Mouse (Mus musculus): Measurements from ENCODE around the gene Oprd1.

Oprd1 gene

DNA sequence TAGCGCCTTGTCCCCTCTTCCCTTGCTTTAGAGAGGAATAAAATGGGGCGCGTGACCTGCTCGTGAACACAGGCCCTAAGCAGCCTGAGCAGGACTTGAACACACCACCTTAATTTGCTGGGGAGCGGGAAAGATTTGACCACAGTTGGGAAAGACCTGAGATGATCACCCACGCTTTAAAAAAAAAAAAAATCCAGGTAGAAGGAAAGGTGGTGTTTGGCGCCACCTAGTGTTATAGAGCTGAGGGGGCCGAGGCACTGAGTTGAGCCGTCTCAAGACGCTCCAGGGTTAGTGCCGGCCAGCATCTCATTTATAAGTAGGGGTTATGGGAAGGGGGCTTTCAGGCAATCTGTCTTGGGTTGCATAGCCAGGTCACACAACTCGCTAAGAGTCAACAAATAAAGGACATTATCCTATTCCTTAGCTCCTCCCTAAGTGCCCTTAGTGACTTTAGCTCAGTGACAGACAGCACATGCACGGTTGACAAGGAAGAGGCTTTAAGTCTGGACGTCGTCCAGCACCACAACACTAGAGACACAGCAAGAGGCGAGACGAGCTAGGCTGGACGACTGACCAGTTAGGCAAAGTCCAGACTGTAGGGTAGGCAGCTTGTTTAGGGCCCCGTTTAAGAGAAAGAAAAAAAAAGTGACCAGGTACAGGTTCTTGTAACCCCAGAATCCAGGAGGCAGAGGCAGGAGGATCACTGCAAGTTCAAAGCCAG is 64.6 kb downstream of the Oprd1 start:
- peak in 1 of 2 experiments; percentile 77 for DNase-seq (ENCODE audit: low spot score in 2 of 2)

DNA sequence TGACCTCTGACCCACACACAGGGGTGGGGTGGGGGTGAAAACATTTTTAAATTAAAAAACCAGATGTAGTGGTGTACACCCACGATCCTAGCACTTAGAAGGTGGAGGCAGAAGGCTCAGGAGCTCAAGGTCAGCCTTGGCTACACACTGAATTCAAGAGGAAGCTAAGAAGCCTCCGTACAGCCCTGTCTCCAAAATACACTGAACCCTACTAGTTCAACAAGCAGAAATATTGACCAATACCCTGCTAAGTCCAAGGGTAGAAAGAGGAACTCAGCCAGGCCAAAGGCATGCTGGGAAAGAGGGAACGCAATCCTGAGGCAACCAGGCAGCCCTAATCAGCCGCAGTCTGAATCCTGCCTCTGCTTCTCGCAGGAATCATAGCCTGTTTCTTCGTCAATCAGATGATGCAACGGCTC is 66.0 kb downstream of the Oprd1 start:
- no peak for DNase-seq (ENCODE audit: low spot score in 2 of 2)

- no peak for DNase-seq (ENCODE audit: low spot score in 2 of 2)
Measured at GRCm38 (mm10) chr4:132077445-132077844, 66.8 kb downstream of the Oprd1 start.

- DNase-seq (ENCODE audit: low spot score in 2 of 2), result peak in 1 of 2 experiments; percentile 57
Measured at GRCm38 (mm10) chr4:132076480-132077405, 67.5 kb downstream of the Oprd1 start.

GRCm38 (mm10) chr4:132075796-132076195 is 68.5 kb downstream of the Oprd1 start:
- DNase-seq (ENCODE audit: low spot score in 2 of 2), result no peak

DNA sequence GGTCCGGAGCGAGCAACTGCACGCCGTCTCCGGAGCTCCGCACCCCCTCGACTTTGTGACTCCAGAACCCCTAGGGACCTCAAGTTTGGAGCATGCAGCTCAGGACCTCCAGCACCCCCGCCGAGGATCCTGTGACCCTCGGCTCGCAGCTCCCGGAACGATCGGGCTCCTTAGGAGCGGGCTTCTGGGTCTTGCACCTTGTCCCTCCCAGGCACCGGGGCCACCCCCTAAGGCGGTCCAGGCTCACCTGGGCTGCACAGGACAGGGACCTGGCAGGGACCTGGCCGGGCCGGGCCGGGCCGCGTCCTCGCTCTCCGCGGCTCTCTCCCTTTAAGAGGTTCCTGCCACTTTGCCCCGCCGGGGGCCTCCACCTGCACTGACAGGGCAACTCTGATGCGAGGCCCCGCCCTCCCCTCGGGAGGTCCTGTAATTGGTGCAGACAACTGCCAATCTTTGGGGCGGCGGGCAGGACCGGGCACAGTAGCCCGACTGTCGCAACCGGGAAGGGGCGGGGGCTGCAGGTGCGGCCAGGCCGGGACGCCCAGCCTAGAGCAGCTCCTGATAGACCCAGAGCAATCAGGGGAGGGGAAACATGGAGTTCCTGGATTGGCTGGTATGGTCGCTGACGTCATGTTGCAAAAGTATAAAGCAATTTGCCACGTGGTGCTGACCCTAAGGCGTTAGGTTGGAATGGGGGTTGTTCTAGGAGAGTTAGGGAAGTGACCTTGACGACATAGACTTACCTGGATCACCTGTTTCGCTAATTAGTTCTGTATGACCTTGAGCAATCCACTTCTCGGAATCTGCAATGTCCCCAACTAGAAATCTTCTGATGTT is 69.1 kb downstream of the Oprd1 start, which contains the start of gene Epb41:
Gene Epb41, minus strand, starts transcription at position 389 of the 837 bp plus-strand sequence.
- peak; percentile 89 to 97 for DNase-seq (ENCODE audit: low spot score in 2 of 2)

DNA sequence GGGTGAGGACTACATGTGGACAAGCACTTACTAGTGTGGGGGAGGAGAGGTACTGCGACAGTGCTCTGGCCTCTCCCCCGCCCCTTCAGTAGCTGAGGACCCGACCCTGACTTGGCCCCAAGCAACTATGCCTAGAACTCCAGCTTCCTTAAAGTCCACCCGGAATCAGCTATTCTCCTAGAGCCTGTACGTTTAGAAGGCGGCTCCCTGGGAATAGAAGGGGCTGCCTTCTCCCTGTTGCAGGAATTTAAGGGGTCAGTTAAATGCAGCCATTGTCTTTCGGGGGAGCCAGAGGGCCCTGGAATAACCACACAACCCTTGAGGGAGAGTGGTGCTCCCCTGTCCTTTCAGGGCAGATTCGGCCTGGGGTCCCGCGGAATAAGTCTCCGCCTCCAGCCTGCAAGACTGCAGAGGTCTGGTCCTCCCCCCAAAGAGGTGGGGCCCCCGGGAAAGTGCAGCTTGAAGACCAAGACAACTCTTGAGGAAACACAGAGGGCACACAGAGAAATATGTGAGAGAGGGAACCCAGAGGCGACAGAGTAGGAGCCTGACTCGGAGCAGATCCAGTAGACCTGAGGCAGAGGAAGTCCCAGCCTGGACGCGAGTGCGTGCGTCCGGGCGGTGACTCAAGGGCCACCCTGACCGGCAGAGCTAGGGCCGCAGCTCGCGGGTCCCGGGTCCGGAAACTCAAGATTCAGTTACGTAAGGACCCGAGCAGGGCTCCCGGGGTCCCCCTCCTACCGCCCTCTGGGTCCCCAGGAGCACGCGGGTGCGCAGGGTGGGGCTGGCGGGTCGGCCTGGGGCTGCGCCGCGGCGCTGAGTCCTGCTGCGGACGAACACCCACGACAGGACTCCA is 70.0 kb downstream of the Oprd1 start, which contains the start of gene Gm10300:
Gene Gm10300, plus strand, starts transcription at position 621 of the 856 bp plus-strand sequence.
- no peak for DNase-seq (ENCODE audit: low spot score in 2 of 2)

DNA sequence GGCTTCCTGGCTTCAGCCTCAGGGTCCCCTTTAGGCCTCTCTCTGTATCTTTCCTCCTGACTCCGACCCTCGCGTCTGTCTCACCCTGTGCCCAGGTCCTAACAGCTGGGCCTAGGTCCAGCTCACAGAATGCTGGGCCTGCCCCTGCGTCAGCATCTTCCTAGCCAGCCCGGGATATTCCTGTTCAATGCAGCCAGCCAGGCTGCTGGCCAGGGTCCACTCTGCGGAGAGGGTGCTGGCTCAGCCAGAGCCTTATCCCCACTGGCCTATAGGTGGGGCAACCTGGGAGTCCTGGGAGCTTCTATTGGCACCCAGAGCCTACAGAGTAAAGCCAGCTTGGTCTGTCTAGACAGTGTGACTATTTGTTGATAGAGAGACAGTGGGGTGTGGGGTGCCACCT is 71.3 kb downstream of the Oprd1 start:
- DNase-seq (ENCODE audit: low spot score in 2 of 2), result no peak

DNA sequence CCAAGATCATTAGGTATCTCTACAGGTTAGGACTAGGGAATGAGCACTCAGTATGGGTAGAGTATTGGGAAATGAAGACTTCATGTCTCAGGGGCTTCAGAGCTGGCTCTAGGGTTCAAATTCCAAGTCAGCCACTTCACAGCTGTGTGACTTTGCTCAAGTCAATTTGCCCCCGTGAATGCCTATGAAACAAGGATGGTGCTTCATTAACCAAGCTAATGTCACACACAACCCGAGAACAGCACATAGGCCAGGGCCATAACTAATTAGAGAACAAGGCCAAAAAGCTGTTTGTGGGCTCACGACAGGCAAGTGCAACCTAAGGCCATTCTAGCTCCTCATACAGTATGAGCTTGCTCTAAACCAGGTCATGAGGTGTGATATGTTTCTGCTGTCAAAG is 72.1 kb downstream of the Oprd1 start:
- no peak for DNase-seq (ENCODE audit: low spot score in 2 of 2)

DNA sequence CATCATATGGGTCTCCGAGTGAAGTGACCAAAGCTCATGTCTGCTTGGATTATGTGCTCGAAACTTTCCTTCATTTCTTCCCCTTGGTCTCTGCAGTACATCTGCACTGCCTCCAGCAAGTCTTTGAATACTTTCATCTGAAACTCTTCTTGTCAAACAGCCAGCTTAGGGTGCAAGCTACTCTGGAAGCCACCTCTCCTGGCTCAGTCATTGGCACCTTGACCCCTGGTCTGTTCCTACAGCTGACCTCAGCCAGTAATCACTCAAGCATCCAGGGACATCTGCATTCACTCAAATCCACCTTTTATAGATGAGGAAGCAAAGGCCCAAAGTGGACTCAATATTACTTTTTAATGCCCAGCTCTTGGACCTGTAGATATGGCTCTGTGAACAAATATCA is 72.6 kb downstream of the Oprd1 start:
- no peak for DNase-seq (ENCODE audit: low spot score in 2 of 2)

GRCm38 (mm10) chr4:132067938-132068235 is 76.4 kb downstream of the Oprd1 start:
- DNase-seq (ENCODE audit: low spot score in 2 of 2), result no peak

DNA sequence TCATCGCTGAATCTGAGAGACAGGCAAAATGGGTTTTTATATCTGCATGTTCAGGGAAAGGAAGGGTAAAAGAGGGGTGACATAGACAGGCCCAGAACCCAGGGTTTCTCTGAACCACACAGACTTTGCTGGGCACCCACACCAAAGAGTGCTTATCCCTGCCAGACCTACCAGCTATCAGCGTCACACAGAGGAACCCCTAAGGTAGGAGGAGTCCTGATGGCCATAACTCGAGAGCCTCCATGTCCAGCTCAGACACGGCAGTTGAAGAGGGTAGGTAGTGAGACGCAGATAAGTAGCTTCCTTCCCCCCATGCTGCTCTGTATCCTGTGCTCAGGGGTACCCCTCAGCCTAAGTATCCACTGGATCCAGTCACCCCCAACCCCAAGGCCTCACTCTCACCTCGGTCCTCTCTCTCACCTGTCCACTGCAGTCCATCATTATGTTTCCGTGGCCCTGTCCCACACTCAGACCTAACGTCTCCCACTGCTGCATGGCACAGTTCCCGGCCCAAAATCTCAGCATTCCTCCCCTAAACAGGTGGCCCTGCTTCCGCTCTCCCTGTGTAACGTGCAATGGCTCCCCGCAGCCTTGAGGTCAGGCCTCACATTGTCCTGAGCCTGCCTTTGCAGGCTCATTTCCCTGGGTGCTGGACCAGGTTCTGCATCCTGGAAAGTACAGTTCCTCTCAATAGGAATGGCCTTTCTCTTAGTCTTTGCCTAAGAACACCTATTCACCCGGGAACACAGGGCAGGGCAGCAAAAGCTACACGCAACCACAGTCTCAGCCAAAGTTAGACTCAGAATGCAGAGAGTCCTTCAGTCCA is 77.0 kb downstream of the Oprd1 start:
- no peak for DNase-seq (ENCODE audit: low spot score in 2 of 2)

DNA sequence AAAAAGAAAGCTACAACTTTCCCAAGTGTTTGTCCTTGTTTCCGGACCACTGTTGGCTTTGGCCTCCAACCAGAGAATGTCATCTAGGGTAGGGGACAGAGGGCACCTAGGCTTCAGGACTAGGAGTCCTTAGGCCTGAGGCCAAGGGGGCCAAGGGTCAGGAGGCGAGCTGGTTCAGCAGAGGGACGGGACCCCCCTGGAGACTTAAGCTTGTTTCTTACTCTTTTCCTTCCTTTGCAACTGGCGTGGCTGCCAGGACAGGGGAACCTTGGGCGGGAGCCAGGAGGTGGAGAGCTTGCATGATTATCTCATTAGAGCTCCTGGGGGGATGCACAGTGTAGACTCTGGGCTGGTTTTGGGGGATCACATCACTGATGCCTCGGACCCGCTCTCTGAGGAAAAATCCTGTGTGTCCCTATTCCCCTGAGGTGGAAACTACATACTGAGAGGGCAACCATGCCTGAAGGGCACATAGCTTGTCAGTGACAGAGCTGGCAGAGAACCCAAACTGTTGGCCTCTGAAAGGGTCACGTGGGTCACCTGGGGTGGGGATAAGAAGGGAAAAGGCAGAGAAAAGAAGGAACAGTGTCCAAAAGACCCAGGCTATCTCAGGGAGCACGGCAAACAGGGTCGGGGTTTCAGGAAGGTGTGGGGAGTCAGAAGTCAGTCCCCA is 78.0 kb downstream of the Oprd1 start:
- no peak for DNase-seq (ENCODE audit: low spot score in 2 of 2)

DNA sequence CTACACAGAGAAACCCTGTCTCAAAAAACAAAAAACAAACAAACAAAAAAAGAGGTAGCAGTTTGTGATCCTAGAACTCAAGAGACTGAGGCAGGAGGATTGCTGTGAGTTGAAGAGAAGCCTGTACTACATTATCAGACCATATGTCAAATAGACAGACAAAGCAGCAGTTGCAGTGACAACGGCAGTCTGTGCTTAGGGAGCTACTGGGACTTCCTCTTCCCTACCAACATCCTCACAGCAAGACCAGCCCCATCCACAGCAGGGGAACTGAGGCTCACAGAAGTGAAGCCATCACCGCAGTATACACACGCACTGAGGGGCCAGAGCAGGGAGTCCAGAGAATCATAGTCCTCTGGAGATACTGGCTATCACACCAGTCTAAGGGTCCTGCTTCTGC is 78.7 kb downstream of the Oprd1 start:
- DNase-seq (ENCODE audit: low spot score in 2 of 2), result no peak

DNA sequence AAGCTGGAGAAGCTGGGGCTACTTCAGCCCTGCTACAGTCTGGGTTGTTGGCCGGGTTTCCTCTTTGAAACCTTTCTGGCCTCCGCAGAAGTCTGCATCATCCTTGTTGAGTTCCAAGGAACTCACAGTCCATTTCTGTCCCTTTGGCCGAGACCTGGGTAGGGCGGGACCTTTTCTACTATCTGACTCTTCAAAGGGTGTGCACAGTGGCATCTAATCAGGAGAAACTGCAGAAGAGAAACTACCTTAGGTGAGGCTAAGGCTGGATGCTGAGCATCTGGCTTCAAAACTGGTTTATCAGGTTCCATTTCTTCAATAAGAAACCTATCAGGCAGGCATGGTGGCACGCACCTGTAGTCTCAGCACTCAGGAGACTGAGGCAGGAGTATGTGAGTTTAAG is 79.7 kb downstream of the Oprd1 start:
- DNase-seq (ENCODE audit: low spot score in 2 of 2), result no peak

GRCm38 (mm10) chr4:132062934-132063884 is 81.1 kb downstream of the Oprd1 start:
- DNase-seq (ENCODE audit: low spot score in 2 of 2), result no peak

GRCm38 (mm10) chr4:132062289-132062688 is 82.0 kb downstream of the Oprd1 start:
- DNase-seq (ENCODE audit: low spot score in 2 of 2), result no peak

All from left cerebral cortex, adult 9 months (tissue).